Mouse (Mus musculus): ENCODE measurements at regions not wholly inside any gene's neighbourhood (a gene's known extent, or its start where the extent isn't known, plus 50 kb on each side); places are given as distances from the start of the nearest gene placed in this dataset.

- no peak overlapping the region for H3K27ac ChIP-seq
- no peak overlapping the region for H3K4me3 ChIP-seq
- no peak overlapping the region for H3K4me2 ChIP-seq
- no peak overlapping the region for H3K9ac ChIP-seq
- H3K4me1 ChIP-seq, result peaks cover 7% of the 10 kb centered on the region
- H3K36me3 ChIP-seq (replicated peaks), result no peaks in the 10 kb centered on the region
- no peaks in the 10 kb centered on the region for H3K27me3 ChIP-seq (replicated peaks)
- 92% methylated on average over 3 of the region's 3 CpGs for WGBS
- no peak for ATAC-seq (replicated peaks)
- no peaks in the 10 kb centered on the region for H3K9me3 ChIP-seq
Measured at GRCm38 (mm10) chr15:62292876-62293275, 1370.1 kb upstream of the A1bg start.

- Histone ChIP-seq H3K4me2 (no peak overlapping the region), H3K4me3 (no peak overlapping the region), H3K36me3 (replicated peaks) (no peaks in the 10 kb centered on the region), H3K9me3 (no peaks in the 10 kb centered on the region), H3K27me3 (replicated peaks) (no peaks in the 10 kb centered on the region), H3K4me1 (peaks cover 11% of the 10 kb centered on the region), H3K27ac (no peak overlapping the region), H3K9ac (no peak overlapping the region)
- WGBS, result 88% methylated on average over 4 of the region's 4 CpGs
- ATAC-seq (replicated peaks), result no peak
Measured at GRCm38 (mm10) chr15:62290687-62291086, 1367.9 kb upstream of the A1bg start.

- no peaks in the 10 kb centered on the region for H3K36me3 ChIP-seq (replicated peaks)
- H3K9me3 ChIP-seq, result no peaks in the 10 kb centered on the region
- H3K9ac ChIP-seq, result no peak overlapping the region
- ATAC-seq (replicated peaks), result no peak
- WGBS, result 43% methylated on average over 11 of the region's 11 CpGs
- H3K4me1 ChIP-seq, result peaks cover 9% of the 10 kb centered on the region; the same call in 1 of the 2 replicates
- H3K4me3 ChIP-seq, result no peak overlapping the region
- H3K4me2 ChIP-seq, result no peak overlapping the region
- no peak overlapping the region for H3K27ac ChIP-seq
- H3K27me3 ChIP-seq (replicated peaks), result no peaks in the 10 kb centered on the region
Measured at GRCm38 (mm10) chr15:62286666-62287655, 1364.1 kb upstream of the A1bg start.

GRCm38 (mm10) chr15:62284606-62285531 is 1362.1 kb upstream of the A1bg start:
- 82% methylated on average over 7 of the region's 7 CpGs for WGBS
- no peak overlapping the region for H3K4me2 ChIP-seq
- H3K9me3 ChIP-seq, result no peaks in the 10 kb centered on the region
- H3K9ac ChIP-seq, result no peak overlapping the region
- no peaks in the 10 kb centered on the region for H3K27me3 ChIP-seq (replicated peaks)
- peaks cover 9% of the 10 kb centered on the region; the same call in 1 of the 2 replicates for H3K4me1 ChIP-seq
- H3K27ac ChIP-seq, result 0 out of 2 replicates have a peak overlapping the region, but pooled peaks have one; percentile 17
- peak; percentile 73 for ATAC-seq (replicated peaks)
- no peaks in the 10 kb centered on the region for H3K36me3 ChIP-seq (replicated peaks)
- H3K4me3 ChIP-seq, result no peak overlapping the region

DNA sequence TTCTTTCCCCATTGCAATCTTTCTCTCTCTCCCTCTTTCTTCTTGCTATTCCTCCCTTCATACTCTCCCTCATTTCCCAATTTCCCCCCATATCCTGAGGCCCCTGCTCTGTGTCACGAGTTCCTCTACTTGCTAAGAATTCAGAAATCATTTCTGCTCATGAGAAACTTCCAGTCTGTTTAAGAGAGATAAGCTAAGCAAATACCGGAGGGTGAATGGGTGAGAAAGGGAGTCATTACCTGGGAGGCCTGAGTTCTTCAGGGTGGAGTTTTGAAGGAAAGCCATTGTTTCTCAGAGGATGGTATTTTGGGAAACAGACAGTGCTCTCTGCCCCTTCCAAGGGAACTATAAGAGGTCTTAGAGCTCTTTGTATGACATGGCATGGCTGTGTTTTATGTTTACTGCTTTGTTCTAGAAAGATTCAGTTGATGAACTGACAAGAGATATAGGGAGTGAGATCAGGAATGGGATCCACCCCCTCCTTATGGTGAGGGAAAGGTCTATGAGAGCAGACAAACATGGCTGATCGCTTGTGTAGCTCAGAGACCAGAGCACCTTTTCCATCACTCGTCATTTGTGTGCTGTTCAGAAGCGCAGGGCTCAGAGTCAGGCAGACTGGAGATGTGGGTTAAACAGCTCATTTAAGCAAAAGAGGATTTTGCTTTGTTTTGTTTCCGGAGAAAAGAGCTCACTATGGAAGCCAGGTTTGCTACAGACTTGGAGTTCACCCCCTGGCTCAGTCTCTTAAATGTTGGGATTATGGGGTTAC is 1361.0 kb upstream of the A1bg start:
- Histone ChIP-seq H3K36me3 (replicated peaks) (no peaks in the 10 kb centered on the region), H3K27me3 (replicated peaks) (no peaks in the 10 kb centered on the region), H3K9ac (no peak overlapping the region), H3K27ac (peak overlapping the region; percentile 17; the same call in 1 of the 2 replicates), H3K4me2 (no peak overlapping the region), H3K4me1 (peaks cover 9% of the 10 kb centered on the region; the same call in 1 of the 2 replicates), H3K9me3 (no peaks in the 10 kb centered on the region), H3K4me3 (no peak overlapping the region)
- peak; percentile 31 for ATAC-seq (replicated peaks)
- 56% methylated on average over 6 of the region's 6 CpGs for WGBS

DNA sequence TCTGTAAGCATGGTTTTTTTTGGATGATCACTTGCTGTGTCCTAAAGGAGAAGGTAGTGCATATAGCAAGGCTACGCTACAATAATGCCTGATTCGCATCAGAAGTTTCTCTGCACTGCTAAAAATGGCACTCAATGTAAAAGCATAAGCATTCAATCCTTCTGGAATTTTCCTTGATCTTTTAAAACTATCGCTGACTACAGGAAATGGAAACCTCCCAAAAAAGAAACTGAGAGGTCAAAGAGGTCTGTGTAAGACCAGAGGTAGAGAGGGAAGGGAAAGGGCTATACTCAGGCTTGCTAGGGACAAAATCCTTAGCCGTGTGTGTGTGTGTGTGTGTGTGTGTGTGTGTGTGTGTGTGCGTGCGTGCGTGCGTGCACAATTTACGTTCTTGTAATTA is 1359.8 kb upstream of the A1bg start:
- H3K9me3 ChIP-seq, result no peaks in the 10 kb centered on the region
- no peaks in the 10 kb centered on the region for H3K27me3 ChIP-seq (replicated peaks)
- H3K27ac ChIP-seq, result no peak overlapping the region
- H3K9ac ChIP-seq, result no peak overlapping the region
- H3K36me3 ChIP-seq (replicated peaks), result no peaks in the 10 kb centered on the region
- no peak overlapping the region for H3K4me3 ChIP-seq
- WGBS, result 81% methylated on average over 9 of the region's 9 CpGs
- no peak for ATAC-seq (replicated peaks)
- no peak overlapping the region for H3K4me2 ChIP-seq
- H3K4me1 ChIP-seq, result peaks cover 9% of the 10 kb centered on the region; the same call in 1 of the 2 replicates

GRCm38 (mm10) chr15:62282116-62282515 is 1359.3 kb upstream of the A1bg start:
- ATAC-seq (replicated peaks), result no peak
- H3K4me1 ChIP-seq, result peaks cover 9% of the 10 kb centered on the region; the same call in 1 of the 2 replicates

GRCm38 (mm10) chr15:62279526-62279925 is 1356.7 kb upstream of the A1bg start:
- H3K4me2 ChIP-seq, result no peak overlapping the region
- no peaks in the 10 kb centered on the region for H3K9me3 ChIP-seq
- ATAC-seq (replicated peaks), result no peak
- no peak overlapping the region for H3K4me3 ChIP-seq
- peaks cover 6% of the 10 kb centered on the region; the same call in 1 of the 2 replicates for H3K4me1 ChIP-seq
- no peaks in the 10 kb centered on the region for H3K36me3 ChIP-seq (replicated peaks)
- no peaks in the 10 kb centered on the region for H3K27me3 ChIP-seq (replicated peaks)
- no peak overlapping the region for H3K9ac ChIP-seq
- no peak overlapping the region for H3K27ac ChIP-seq
- 95% methylated on average over 2 of the region's 2 CpGs for WGBS

More at GRCm38 (mm10) chr15:62282116-62282515, 1359.3 kb upstream of the A1bg start:
- no peaks in the 10 kb centered on the region for H3K36me3 ChIP-seq (replicated peaks)
- no peak overlapping the region for H3K4me3 ChIP-seq
- H3K9ac ChIP-seq, result no peak overlapping the region
- H3K27me3 ChIP-seq (replicated peaks), result no peaks in the 10 kb centered on the region
- H3K4me2 ChIP-seq, result no peak overlapping the region
- 85% methylated on average over 1 of the region's 1 CpGs for WGBS
- no peak overlapping the region for H3K27ac ChIP-seq
- no peaks in the 10 kb centered on the region for H3K9me3 ChIP-seq

DNA sequence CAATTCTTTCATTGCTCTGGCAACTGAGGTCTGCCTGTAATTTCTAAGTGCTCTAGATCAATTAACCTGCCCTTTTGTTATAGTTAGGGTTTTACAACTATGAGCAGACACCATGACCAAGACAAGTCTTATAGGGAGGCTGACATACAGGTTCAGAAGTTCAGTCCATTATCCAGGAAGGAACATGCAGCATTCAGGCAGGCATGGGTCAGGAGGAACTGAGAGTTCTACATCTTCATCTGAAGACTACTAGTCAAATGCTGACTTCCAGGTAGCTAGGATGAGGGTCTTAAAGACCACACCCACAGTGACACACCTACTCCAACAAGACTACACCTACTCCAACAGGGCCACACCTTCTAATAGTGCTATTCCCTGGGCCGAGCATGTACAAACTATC is 1352.0 kb upstream of the A1bg start:
- no peak for ATAC-seq (replicated peaks)
- H3K9ac ChIP-seq, result no peak overlapping the region
- 97% methylated on average over 1 of the region's 1 CpGs for WGBS

DNA sequence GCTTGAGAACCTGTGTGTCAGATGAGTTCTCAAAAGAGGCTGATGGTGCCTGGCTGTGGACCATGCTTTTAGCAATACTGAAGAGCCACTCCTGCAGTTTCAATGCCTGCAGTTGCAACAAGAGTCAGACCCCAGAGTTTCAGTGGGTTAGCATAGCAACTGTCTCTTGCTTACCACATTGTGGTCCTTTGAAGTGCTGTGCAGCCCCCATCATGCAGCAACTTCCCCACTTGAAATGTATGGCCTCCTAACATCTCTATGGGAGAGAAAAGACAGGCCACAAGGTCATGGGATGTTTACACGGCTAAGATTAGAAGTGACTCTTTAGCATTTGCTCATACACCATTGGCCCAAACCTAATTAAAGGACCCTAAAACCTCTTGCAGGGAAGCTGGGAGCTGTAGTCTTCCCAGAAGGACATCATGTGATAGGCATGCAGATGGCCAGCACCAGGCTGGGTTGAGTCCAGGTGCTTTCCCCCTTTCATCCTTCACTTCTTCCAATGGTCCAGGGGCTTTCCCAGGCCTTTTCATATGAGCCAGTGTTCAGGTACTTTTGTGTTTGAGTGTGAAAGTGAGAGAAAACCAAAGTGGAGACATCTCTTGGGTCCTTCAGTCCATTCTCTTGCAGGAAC is 1351.2 kb upstream of the A1bg start:
- Histone ChIP-seq H3K4me1 (no peaks in the 10 kb centered on the region), H3K9ac (no peak overlapping the region), H3K27me3 (replicated peaks) (no peaks in the 10 kb centered on the region), H3K4me3 (no peak overlapping the region), H3K4me2 (no peak overlapping the region), H3K36me3 (replicated peaks) (no peaks in the 10 kb centered on the region), H3K9me3 (no peaks in the 10 kb centered on the region), H3K27ac (no peak overlapping the region)
- ATAC-seq (replicated peaks), result no peak
- WGBS, result 89% methylated on average over 1 of the region's 1 CpGs

More for the DNA sequence above, 1352.0 kb upstream of the A1bg start:
- Histone ChIP-seq H3K36me3 (replicated peaks) (no peaks in the 10 kb centered on the region), H3K27me3 (replicated peaks) (no peaks in the 10 kb centered on the region), H3K4me3 (no peak overlapping the region), H3K9me3 (no peaks in the 10 kb centered on the region), H3K27ac (no peak overlapping the region), H3K4me2 (no peak overlapping the region), H3K4me1 (no peaks in the 10 kb centered on the region)

- H3K4me1 ChIP-seq, result no peaks in the 10 kb centered on the region
- no peaks in the 10 kb centered on the region for H3K9me3 ChIP-seq
- H3K27me3 ChIP-seq (replicated peaks), result no peaks in the 10 kb centered on the region
- H3K36me3 ChIP-seq (replicated peaks), result no peaks in the 10 kb centered on the region
- WGBS, result 83% methylated on average over 2 of the region's 2 CpGs
- H3K4me2 ChIP-seq, result no peak overlapping the region
- ATAC-seq (replicated peaks), result no peak
- no peak overlapping the region for H3K9ac ChIP-seq
- H3K4me3 ChIP-seq, result no peak overlapping the region
- H3K27ac ChIP-seq, result no peak overlapping the region
Measured at GRCm38 (mm10) chr15:62272755-62273154, 1349.9 kb upstream of the A1bg start.
